8 mouse cellular contexts compared by ENCODE assay signal in genomic region chr2:31458989-31459936, GRCm38 (mm10). TPM values are rescaled to one million over a fixed set of nuclear protein-coding genes. Genes with fewer than 3 reads are reported as not detected.
DNase-seq lines count a peak whose midpoint lies in the region; ATAC-seq and TF ChIP-seq lines count a peak whose summit lies in the region.

No protein-coding gene starts in this region.

- H3K4me2 ChIP-seq in heart, embryonic 16.5 days (ENCODE audit: low read depth, low read length): peak overlapping the region; percentile 71; the same call in 1 of the 2 replicates
- peak overlapping the region; percentile 79 for H3K4me2 ChIP-seq in hindbrain, embryonic 15.5 days
- H3K4me2 ChIP-seq in midbrain, embryonic 12.5 days (replicated peaks): peak overlapping the region; percentile 72

- WGBS in heart, embryonic 16.5 days: 42% methylated on average over 16 of the region's 16 CpGs
- 46% methylated on average over 16 of the region's 16 CpGs for WGBS in hindbrain, embryonic 15.5 days
- 49% methylated on average over 16 of the region's 16 CpGs for WGBS in midbrain, embryonic 12.5 days

- no peak overlapping the region for H3K27ac ChIP-seq in heart, embryonic 16.5 days (ENCODE audit: low read length)
- H3K27ac ChIP-seq in ES-E14 (ENCODE audit: insufficient read depth, low read depth, low read length, poor library complexity, severe bottlenecking): no peak overlapping the region
- no peak overlapping the region for H3K27ac ChIP-seq in hindbrain, embryonic 15.5 days (replicated peaks)
- no peak overlapping the region for H3K27ac ChIP-seq in midbrain, embryonic 12.5 days (replicated peaks)

- no peaks in the 10 kb centered on the region for H3K9me3 ChIP-seq in heart, embryonic 16.5 days (replicated peaks; ENCODE audit: control insufficient read depth, low read length)
- no peaks in the 10 kb centered on the region for H3K9me3 ChIP-seq in ES-E14 (ENCODE audit: control insufficient read depth, insufficient read depth, low read depth, low read length)
- H3K9me3 ChIP-seq in hindbrain, embryonic 15.5 days: no peaks in the 10 kb centered on the region
- no peaks in the 10 kb centered on the region for H3K9me3 ChIP-seq in midbrain, embryonic 12.5 days

- in situ Hi-C loops in ES-E14 (cut with MboI; ENCODE audit: low sequenced_read_pairs in 2 of 2, unreplicated experiment in 2 of 2): no loop called here

- no peak for ATAC-seq in heart, embryonic 16.5 days (replicated peaks; ENCODE audit: extremely low read depth, insufficient read depth, low FRiP score)
- no peak for ATAC-seq in hindbrain, embryonic 15.5 days (ENCODE audit: low FRiP score, low read depth)
- no peak for ATAC-seq in midbrain, embryonic 12.5 days (ENCODE audit: low FRiP score, low read depth)

- peaks cover 27% of the 10 kb centered on the region; the same call in 1 of the 2 replicates for H3K27me3 ChIP-seq in heart, embryonic 16.5 days (ENCODE audit: control insufficient read depth, insufficient read depth, low read length)
- H3K27me3 ChIP-seq in hindbrain, embryonic 15.5 days: peaks cover 52% of the 10 kb centered on the region
- H3K27me3 ChIP-seq in midbrain, embryonic 12.5 days: peaks cover 83% of the 10 kb centered on the region

- intact Hi-C loops in heart, postnatal 14 days (cut with DNase I): no loop called here

- H3K36me3 ChIP-seq in heart, embryonic 16.5 days (ENCODE audit: control insufficient read depth, insufficient read depth): no peaks in the 10 kb centered on the region
- no peaks in the 10 kb centered on the region for H3K36me3 ChIP-seq in ES-E14 (ENCODE audit: control insufficient read depth, insufficient read depth, low read length, poor library complexity, severe bottlenecking)
- no peaks in the 10 kb centered on the region for H3K36me3 ChIP-seq in hindbrain, embryonic 15.5 days
- H3K36me3 ChIP-seq in midbrain, embryonic 12.5 days: no peaks in the 10 kb centered on the region

- H3K4me1 ChIP-seq in heart, embryonic 16.5 days (ENCODE audit: control insufficient read depth, insufficient read depth, low read length): peaks cover 18% of the 10 kb centered on the region
- peaks cover 13 to 21% of the 10 kb centered on the region in 2 experiments for H3K4me1 ChIP-seq in ES-E14 (ENCODE audit: control insufficient read depth in 2 of 2, insufficient read depth in 2 of 2, low read length in 2 of 2, poor library complexity in 1 of 2)
- peaks cover 8% of the 10 kb centered on the region for H3K4me1 ChIP-seq in hindbrain, embryonic 15.5 days (replicated peaks)
- peaks cover 8% of the 10 kb centered on the region for H3K4me1 ChIP-seq in midbrain, embryonic 12.5 days

- no peak overlapping the region for H3K9ac ChIP-seq in heart, embryonic 16.5 days (ENCODE audit: low read length)
- peak overlapping the region; percentile 72; the same call in 1 of the 2 replicates for H3K9ac ChIP-seq in ES-E14 (ENCODE audit: insufficient read depth, low read depth, low read length, poor library complexity, severe bottlenecking)
- H3K9ac ChIP-seq in hindbrain, embryonic 15.5 days: no peak overlapping the region
- no peak overlapping the region; the same call in 1 of the 2 replicates for H3K9ac ChIP-seq in midbrain, embryonic 12.5 days (replicated peaks)

- H3K4me3 ChIP-seq in heart, embryonic 16.5 days (ENCODE audit: low read length): peak overlapping the region; percentile 47
- peak overlapping the region; percentile 74 to 75; a peak in 3 of 4 replicates for H3K4me3 ChIP-seq in ES-E14 (ENCODE audit: insufficient read depth in 1 of 2, low read depth in 1 of 2, low read length in 2 of 2, poor library complexity in 1 of 2, severe bottlenecking in 1 of 2)
- no peak overlapping the region for H3K4me3 ChIP-seq in hindbrain, embryonic 15.5 days
- no peak overlapping the region; the same call in 1 of the 2 replicates for H3K4me3 ChIP-seq in midbrain, embryonic 12.5 days

- DNase-seq in heart, postnatal 14 days: no peak
- no peak for DNase-seq in ES-E14 (ENCODE audit: low read depth, low spot score)
- DNase-seq in layer of hippocampus, postnatal 25 days (ENCODE audit: extremely low spot score in 1 of 2, low spot score in 1 of 2): no peak
- no peak for DNase-seq in ovary, postnatal 10 days (ENCODE audit: low spot score)
- no peak for DNase-seq in heart, postnatal 4 days

TF ChIP-seq in ES-E14, 5 proteins besides CTCF, POLR2A, EP300 and RAD21:
- TF ChIP-seq CHD2 (IDR thresholded peaks at IDR 0.05; ENCODE audit: low read depth, low read length) (no peak), MAFK (IDR thresholded peaks at IDR 0.05; ENCODE audit: insufficient read depth, low read depth, low read length) (no peak), ZNF384 (IDR thresholded peaks at IDR 0.05; ENCODE audit: low read depth, low read length) (no peak), HCFC1 (IDR thresholded peaks at IDR 0.05; ENCODE audit: borderline replicate concordance, insufficient read depth, low read length) (no peak), ZC3H11A (IDR thresholded peaks at IDR 0.05; ENCODE audit: borderline replicate concordance, low read depth, low read length) (no peak)

RNA-seq across cellular contexts. Expression of gene Ass1, which starts 10.7 kb away (rescaled TPM):
- polyA plus RNA-seq in heart, embryonic 16.5 days (2015; fragmentation: Nextera tagmentation; extraction: Ambion mirVana): 11.8 and 15.5 TPM in 2 replicates
- total RNA-seq in heart, postnatal 14 days (2021): 1 to 10 TPM; 3.1 to 3.7 TPM
- 120 and 154 TPM in 2 replicates for total RNA-seq in ES-E14 (2012; rRNA removed)
- 9.8 and 10.3 TPM in 2 replicates for polyA plus RNA-seq in hindbrain, embryonic 15.5 days (2015; fragmentation: Nextera tagmentation; extraction: Ambion mirVana)
- 11.1 and 12.2 TPM in 2 replicates for polyA plus RNA-seq in midbrain, embryonic 12.5 days (2016; fragmentation: Nextera tagmentation; extraction: Ambion mirVana)
- 10 to 100 TPM; 17.7 to 20.8 TPM for total RNA-seq in layer of hippocampus, postnatal 25 days (2021)
- 1 to 10 TPM; 4.9 to 6.6 TPM for total RNA-seq in heart, postnatal 4 days (2021)

Comparison
In these comparisons a context has a peak if more than half of its experiments do, and no peak if none do; other contexts are left out.
1. H3K4me3 ChIP-seq: peak in heart, embryonic 16.5 days (single experiment) and ES-E14 (2 of 2); none in hindbrain, embryonic 15.5 days (single experiment) and midbrain, embryonic 12.5 days (single experiment).
2. Peak in every context shown above with its lines, with median percentiles within 50 percentile points of each other: H3K4me2 ChIP-seq.